Mouse (Mus musculus) CD4-positive, CD25-positive, alpha-beta regulatory T cell, adult 2 months (primary cell): ENCODE results near the gene Arhgap27.
"Not testable (repeated sequence)": the region's sequence is repeated elsewhere in the genome, so short reads cannot be mapped to it uniquely, and the experiment has no call there.

ENCODE experiments used
- DNase-seq: peaks from one replicate; pipeline ENCODE4 v3.0.0-alpha.2; 2012; ENCODE audit warnings: low read depth, low spot score

The Arhgap27 gene

DNA sequence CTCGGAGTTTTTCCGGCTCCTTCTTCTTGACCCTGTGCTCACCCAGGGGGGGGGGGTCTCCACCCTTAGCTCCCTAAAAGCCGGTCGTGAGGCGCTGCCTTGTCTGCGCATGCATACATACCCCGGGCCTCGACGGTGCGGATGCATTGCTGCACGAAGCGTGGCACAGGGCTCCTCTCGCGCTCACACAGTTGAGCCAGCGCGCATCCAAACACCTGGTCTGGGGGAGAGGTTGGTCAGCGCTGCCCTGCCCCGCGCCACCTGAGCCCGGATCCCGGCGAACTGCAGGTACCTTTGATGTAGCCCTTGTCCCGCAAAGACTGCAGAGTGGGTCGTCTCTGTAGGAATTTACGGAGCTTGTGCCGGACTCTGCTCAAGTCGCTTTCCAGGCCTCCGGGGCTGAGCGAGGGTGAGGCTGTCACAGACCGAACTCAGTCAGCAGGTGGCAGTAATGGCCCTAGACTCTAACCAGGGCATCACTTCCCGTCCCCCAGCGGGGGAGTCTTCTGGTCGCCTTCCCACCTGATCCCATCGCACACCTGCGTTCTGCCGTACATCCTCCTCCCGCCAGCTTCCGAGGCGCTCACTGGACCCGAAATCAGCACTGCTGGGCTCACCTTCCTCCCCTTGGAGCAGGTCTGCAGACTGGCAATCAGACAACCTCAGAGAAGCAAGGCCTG lies 29.6 kb downstream of the Arhgap27 start:
- DNase-seq, result peak; percentile 47

DNA sequence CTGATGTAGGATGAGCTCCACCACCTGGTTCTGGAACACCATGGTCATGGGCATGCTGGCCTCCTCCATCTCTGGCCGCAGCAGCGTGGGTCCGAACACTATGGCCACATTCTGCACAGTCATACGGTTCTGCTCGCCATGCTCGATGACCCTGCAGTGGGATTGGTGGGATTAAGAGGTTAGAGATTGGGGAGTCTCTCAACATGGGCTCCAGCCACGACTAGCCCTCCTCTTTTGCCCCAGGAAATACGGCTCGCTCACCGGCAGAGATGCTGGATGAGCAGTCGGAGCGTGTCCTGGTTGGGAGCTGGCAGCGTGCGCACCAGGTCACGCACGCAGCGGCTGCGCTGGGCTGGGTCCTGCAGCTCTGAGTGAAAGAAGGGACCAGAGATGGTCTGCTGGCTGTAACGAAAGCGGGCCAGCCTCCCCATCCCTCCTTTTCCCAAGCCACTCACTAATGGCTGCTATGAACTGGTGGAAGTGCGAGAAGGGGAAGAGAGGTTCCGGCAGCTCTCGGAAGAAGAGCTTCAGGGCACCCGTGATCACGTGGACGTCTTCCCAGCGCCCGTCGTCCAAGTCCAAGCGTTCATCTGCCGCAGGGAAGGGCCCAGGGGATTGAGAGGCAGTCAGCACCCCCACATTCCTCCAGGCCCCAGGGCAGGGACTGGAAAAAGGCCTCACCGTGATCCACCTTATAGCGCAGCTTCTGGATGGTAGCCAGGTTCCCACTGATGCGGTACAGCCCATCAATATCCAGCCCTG lies 30.4 kb downstream of the Arhgap27 start:
- DNase-seq, result no peak

DNA sequence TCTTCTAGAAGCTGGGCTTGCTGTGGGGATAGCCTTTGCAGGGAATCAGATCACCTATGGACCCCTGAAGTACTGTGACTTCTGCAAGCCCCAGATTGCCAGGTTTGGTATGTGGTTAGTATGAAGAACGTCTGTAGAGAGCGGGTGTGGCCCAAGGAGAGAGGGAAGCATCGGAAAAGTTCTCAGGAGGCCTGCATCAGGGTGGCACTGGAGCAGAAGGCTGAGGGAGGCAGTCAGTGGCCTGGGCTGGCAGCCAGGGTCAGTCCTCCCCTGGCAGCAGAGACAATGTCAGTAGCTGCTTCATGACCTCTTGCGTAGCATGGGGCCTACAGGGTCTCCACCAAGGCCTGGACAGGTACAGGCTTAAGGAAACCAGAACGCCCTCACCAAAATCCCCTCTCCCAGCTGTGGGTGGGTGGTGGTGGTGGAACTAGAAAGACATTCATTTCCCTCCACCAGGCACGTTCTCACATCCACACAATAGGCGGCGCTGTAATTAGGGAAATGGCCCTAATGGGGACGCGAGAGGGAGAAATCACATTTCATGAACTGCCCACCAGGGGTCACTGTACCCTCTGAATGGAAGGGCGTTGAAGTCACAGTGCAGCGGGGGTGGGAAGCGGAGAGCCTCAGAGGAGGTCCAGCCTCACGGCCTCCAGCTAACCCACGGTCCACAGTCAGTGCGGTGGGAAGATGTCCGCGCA lies 31.2 kb downstream of the Arhgap27 start:
- DNase-seq, result peak; percentile 87

GRCm38 (mm10) chr11:103331502-103332185 lies 31.8 kb downstream of the Arhgap27 start:
- DNase-seq, result no peak

GRCm38 (mm10) chr11:103330651-103331319 lies 32.7 kb downstream of the Arhgap27 start:
- DNase-seq, result peak; percentile 58

- DNase-seq, result peak; percentile 89
These were observed 36.5 kb downstream of the Arhgap27 start for GRCm38 (mm10) chr11:103326950-103327349.

GRCm38 (mm10) chr11:103325172-103325571 lies 38.3 kb downstream of the Arhgap27 start:
- peak; percentile 83 for DNase-seq

DNA sequence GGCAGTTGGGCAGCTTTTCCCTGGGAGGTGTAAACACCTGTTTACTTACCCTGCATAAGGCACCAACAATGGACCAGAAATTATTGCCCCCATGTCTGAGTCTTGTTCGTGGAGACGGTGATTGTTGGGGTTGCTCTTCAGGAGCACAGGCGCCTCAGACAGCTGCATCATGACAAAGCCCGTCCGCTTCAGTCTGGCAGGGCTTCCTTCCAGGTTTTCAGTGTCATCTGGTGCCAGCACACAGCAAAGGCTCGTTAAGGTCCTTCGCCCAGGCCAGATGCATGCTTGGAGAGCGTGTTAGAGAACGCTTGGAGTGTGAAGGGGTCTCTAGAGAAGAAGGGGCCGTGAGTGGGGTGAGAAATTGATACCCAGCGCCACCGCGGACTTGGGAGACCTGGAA lies 38.8 kb downstream of the Arhgap27 start:
- no peak for DNase-seq

- not testable (repeated sequence) for DNase-seq
These were observed 40.7 kb downstream of the Arhgap27 start for GRCm38 (mm10) chr11:103322832-103323231.

- DNase-seq, result no peak
These were observed 42.8 kb downstream of the Arhgap27 start for GRCm38 (mm10) chr11:103320646-103321045.

- DNase-seq, result no peak
These were observed 43.3 kb downstream of the Arhgap27 start for GRCm38 (mm10) chr11:103320196-103320595.

DNA sequence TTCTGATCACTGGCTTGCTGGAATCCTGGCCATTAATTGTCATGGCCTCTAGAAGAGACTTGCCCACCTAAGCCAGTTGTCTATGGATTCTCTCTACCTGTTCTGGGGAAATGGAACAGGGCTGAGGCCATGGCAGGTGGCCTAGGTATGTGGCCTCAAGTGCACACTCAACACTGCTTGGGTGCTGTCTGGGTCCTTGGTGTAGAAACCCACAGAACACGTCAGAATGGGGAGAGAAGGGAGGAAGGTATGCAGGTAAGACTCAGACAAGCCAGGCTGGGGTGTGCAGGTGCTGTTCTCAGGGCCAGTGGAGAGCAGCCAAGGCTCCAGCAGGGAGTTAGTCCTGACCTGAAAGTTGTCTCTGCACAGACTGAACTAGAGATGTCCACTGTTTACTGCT lies 45.5 kb downstream of the Arhgap27 start:
- DNase-seq, result no peak

DNA sequence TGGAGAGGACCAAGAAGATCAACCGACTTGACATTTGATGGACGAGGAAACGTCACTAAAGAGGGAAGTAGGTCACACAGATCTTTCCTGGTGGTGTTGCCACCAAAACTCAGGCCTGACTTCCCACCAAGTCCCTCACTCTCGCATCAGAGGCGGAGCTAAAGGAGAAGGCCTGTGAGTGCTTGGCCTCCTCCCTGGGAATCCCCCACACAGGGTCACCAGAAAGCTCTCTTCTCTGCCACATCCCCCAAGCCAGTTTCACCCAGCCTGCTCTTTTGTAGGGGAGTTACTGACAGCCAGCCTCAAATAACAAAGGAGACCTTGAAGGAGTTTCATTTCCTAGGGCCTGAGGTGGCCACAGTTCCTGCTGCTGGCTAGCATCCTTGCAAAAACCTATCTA lies 48.1 kb downstream of the Arhgap27 start:
- no peak for DNase-seq

- DNase-seq, result no peak
These were observed 48.6 kb downstream of the Arhgap27 start for GRCm38 (mm10) chr11:103314736-103315374.

DNA sequence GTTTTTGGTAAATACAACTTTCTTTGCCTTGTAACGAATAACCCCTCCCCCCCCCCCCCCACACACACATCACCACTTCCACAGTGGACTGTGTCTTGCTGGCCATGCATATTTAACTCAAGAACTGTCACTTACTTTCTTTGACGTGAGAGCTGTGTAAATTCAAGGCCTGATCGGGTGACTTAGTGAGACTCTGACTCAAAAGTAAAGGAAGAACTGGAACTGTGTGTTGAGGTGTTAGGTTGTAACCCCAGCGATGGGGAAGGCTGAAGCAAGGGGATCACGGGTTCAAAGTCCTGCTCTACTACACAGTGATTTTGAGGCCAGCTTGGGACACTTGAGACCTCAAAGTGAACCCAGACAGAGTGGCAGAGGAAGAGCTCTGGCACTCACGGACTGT lies 50.0 kb downstream of the Arhgap27 start:
- DNase-seq, result no peak

- DNase-seq, result no peak
These were observed 50.7 kb downstream of the Arhgap27 start for GRCm38 (mm10) chr11:103312655-103313255.

DNA sequence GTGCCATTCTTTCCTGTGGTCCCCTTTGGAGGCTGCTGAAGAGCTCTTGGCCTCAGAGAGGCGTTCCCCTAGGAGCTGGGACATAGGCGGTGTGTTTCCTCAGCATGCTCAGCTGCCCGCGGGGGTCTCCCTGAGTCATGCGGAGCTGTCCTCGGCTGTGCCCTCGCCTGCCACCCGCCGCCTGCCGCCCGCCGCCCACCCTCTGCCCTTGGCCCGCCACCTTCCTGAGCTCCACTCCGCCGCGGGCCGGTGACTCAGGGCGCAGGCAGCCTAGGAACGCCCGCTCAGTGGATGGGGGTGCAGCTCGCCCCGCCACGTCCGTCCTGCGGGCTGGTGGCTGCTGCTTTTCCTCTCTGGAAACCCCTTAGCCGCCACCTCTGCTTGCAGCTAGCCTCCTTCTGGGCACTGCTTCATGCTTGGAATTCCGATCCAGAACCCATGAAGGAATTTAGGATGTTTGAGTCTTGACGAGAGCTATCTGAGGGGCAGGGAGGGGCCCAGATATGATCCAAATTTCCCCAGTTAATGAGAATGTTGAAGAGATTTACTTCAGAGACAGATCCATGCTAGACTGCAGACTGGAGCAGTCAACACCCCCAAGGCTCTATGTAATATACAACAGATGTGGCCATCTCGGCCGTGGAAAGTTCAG lies 51.4 kb downstream of the Arhgap27 start:
- peak; percentile 44 for DNase-seq

GRCm38 (mm10) chr11:103309956-103310574 lies 53.4 kb downstream of the Arhgap27 start:
- DNase-seq, result no peak

DNA sequence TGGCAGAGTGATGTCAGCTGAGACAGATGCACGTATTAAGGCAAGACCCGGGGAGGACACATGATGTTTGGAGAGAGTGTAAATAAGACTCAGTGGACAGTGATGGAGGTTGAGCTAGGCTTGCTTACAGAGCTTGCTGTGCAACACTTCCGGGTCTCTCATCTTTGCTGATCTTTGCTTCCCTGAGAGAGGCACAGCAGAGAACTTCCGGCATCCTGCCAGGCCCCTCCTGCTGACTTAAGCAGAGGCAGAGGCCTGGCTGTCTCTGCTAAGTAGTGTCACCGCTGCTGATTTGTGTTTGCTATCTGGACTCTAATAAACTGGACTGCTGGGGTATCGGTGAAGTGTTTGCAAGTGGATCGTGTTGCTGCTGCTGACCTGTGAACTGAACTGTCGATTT lies 55.6 kb downstream of the Arhgap27 start:
- peak; percentile 67 for DNase-seq
